19 mouse cellular contexts compared by ENCODE assay signal in genomic region chr1:167583195-167583594, GRCm38 (mm10). TPM values are rescaled to one million over a fixed set of nuclear protein-coding genes. Genes with fewer than 3 reads are reported as not detected.
DNase-seq lines count a peak whose midpoint lies in the region; ATAC-seq and TF ChIP-seq lines count a peak whose summit lies in the region.
"Had no signal": no experiment of that assay in that cellular context is flagged by ENCODE, and none has a peak within 500 bp of the region (broad histone marks: within the 10 kb centered on the region; RNA-seq: fewer than 3 reads in every experiment).

No protein-coding gene starts in this region.

- H3K4me1 ChIP-seq in hindbrain, embryonic 11.5 days (replicated peaks; ENCODE audit: control insufficient read depth, insufficient read depth, low read length), result no peaks in the 10 kb centered on the region
- no peaks in the 10 kb centered on the region for H3K4me1 ChIP-seq in hindbrain, postnatal 0 days (ENCODE audit: insufficient read depth, low read length)
- peaks cover 20% of the 10 kb centered on the region for H3K4me1 ChIP-seq in E14TG2a.4 (replicated peaks; ENCODE audit: low read depth, low read length)
- peaks cover 15% of the 10 kb centered on the region for H3K4me1 ChIP-seq in midbrain, embryonic 13.5 days (replicated peaks)
- H3K4me1 ChIP-seq: limb, embryonic 15.5 days had no signal

- H3K4me3 ChIP-seq in hindbrain, embryonic 11.5 days (ENCODE audit: low read depth, low read length), result no peak overlapping the region
- no peak overlapping the region for H3K4me3 ChIP-seq in hindbrain, postnatal 0 days (ENCODE audit: low read length)
- 0 out of 2 replicates have a peak overlapping the region, but pooled peaks have one; percentile 26 for H3K4me3 ChIP-seq in E14TG2a.4 (replicated peaks; ENCODE audit: low read length)
- no peak overlapping the region for H3K4me3 ChIP-seq in midbrain, embryonic 13.5 days (replicated peaks)
- H3K4me3 ChIP-seq: heart, adult 2 months; heart, embryonic 15.5 days; hindbrain, embryonic 10.5 days; limb, embryonic 15.5 days had no signal

- no peak overlapping the region for H3K9ac ChIP-seq in hindbrain, embryonic 11.5 days (ENCODE audit: low read depth, low read length)
- H3K9ac ChIP-seq in hindbrain, postnatal 0 days (replicated peaks; ENCODE audit: low read length), result no peak overlapping the region
- no peak overlapping the region for H3K9ac ChIP-seq in midbrain, embryonic 13.5 days (replicated peaks)
- H3K9ac ChIP-seq: heart, embryonic 15.5 days; limb, embryonic 15.5 days had no signal

- no peak for DNase-seq in hindbrain, embryonic 11.5 days (ENCODE audit: low spot score)
- DNase-seq in hindbrain, postnatal 0 days (ENCODE audit: low spot score), result no peak
- DNase-seq in ES-CJ7 (ENCODE audit: low read depth, low spot score), result peak; percentile 74
- no peak for DNase-seq in adrenal gland, adult 8-10 months
- DNase-seq in thymus, postnatal 10 days (ENCODE audit: low spot score in 2 of 2), result no peak
- DNase-seq: adrenal gland, postnatal 10 days; cerebellum, adult 18-20 months; heart, adult 2 months; kidney, adult 9 months; kidney, postnatal 4 days; lung, postnatal 10 days; thymus, adult 18-20 months had no signal

- no peaks in the 10 kb centered on the region for H3K9me3 ChIP-seq in hindbrain, embryonic 11.5 days (ENCODE audit: control insufficient read depth, low read length)
- no peaks in the 10 kb centered on the region for H3K9me3 ChIP-seq in hindbrain, postnatal 0 days (ENCODE audit: low read length)
- H3K9me3 ChIP-seq in E14TG2a.4 (ENCODE audit: low read length), result no peaks in the 10 kb centered on the region
- no peaks in the 10 kb centered on the region for H3K9me3 ChIP-seq in midbrain, embryonic 13.5 days
- H3K9me3 ChIP-seq: heart, embryonic 15.5 days; hindbrain, embryonic 10.5 days; limb, embryonic 15.5 days had no signal

- peak; percentile 57; the same call in 1 of the 2 replicates for ATAC-seq in hindbrain, embryonic 11.5 days (ENCODE audit: low FRiP score)
- no peak for ATAC-seq in hindbrain, postnatal 0 days
- ATAC-seq in midbrain, embryonic 13.5 days, result peak; percentile 53; the same call in 1 of the 2 replicates
- ATAC-seq: inflammation-experienced regulatory T-cells, adult 6 months had no signal

- H3K27me3 ChIP-seq in hindbrain, embryonic 11.5 days (ENCODE audit: control insufficient read depth, insufficient read depth, low read length), result no peaks in the 10 kb centered on the region
- H3K27me3 ChIP-seq in hindbrain, postnatal 0 days (ENCODE audit: insufficient read depth, low read length), result no peaks in the 10 kb centered on the region
- H3K27me3 ChIP-seq in E14TG2a.4 (ENCODE audit: insufficient read depth, low read length), result peaks cover 42% of the 10 kb centered on the region
- H3K27me3 ChIP-seq in midbrain, embryonic 13.5 days, result peaks cover 47% of the 10 kb centered on the region
- H3K27me3 ChIP-seq: heart, embryonic 15.5 days; limb, embryonic 15.5 days had no signal

- 58% methylated on average over 6 of the region's 6 CpGs for WGBS in hindbrain, embryonic 11.5 days
- 62% methylated on average over 6 of the region's 6 CpGs for WGBS in hindbrain, postnatal 0 days
- 58% methylated on average over 6 of the region's 6 CpGs for WGBS in midbrain, embryonic 13.5 days

- H3K36me3 ChIP-seq in hindbrain, embryonic 11.5 days (ENCODE audit: control insufficient read depth, insufficient read depth, low read length), result no peaks in the 10 kb centered on the region
- no peaks in the 10 kb centered on the region for H3K36me3 ChIP-seq in hindbrain, postnatal 0 days (ENCODE audit: insufficient read depth, low read length)
- no peaks in the 10 kb centered on the region for H3K36me3 ChIP-seq in E14TG2a.4 (ENCODE audit: insufficient read depth, low read length)
- H3K36me3 ChIP-seq in midbrain, embryonic 13.5 days, result no peaks in the 10 kb centered on the region
- H3K36me3 ChIP-seq: heart, embryonic 15.5 days; hindbrain, embryonic 10.5 days; limb, embryonic 15.5 days had no signal

- no peak for TF ChIP-seq CTCF in hindbrain, postnatal 0 days (IDR thresholded peaks at IDR 0.05; ENCODE audit: low read depth)
- TF ChIP-seq CTCF in E14TG2a.4 (conservative IDR thresholded peaks at IDR 0.05; ENCODE audit: low read length), result no peak

- H3K4me2 ChIP-seq in hindbrain, embryonic 11.5 days (replicated peaks; ENCODE audit: low read depth, low read length), result no peak overlapping the region
- no peak overlapping the region for H3K4me2 ChIP-seq in hindbrain, postnatal 0 days (ENCODE audit: low read depth, low read length)
- H3K4me2 ChIP-seq in midbrain, embryonic 13.5 days (replicated peaks), result peak overlapping the region; percentile 43; the same call in 1 of the 2 replicates
- H3K4me2 ChIP-seq: heart, embryonic 15.5 days; limb, embryonic 15.5 days had no signal

- H3K27ac ChIP-seq in hindbrain, embryonic 11.5 days (ENCODE audit: low read depth, low read length), result no peak overlapping the region
- no peak overlapping the region for H3K27ac ChIP-seq in hindbrain, postnatal 0 days
- no peak overlapping the region for H3K27ac ChIP-seq in midbrain, embryonic 13.5 days
- H3K27ac ChIP-seq: heart, adult 2 months; heart, embryonic 15.5 days; hindbrain, embryonic 10.5 days; limb, embryonic 15.5 days had no signal

RNA-seq across cellular contexts. Expression of gene Rxrg, which starts 15.0 kb away (rescaled TPM):
- polyA plus RNA-seq in hindbrain, embryonic 11.5 days (2014; fragmentation: Nextera tagmentation; extraction: Ambion mirVana), result 5.9 and 7.1 TPM in 2 replicates
- total RNA-seq in hindbrain, postnatal 0 days (2014; rRNA removed), result 16.0 and 19.4 TPM in 2 replicates
- polyA plus RNA-seq in hindbrain, postnatal 0 days (2015; fragmentation: Nextera tagmentation; extraction: Ambion mirVana), result 22.3 and 23.5 TPM in 2 replicates
- polyA plus RNA-seq in midbrain, embryonic 13.5 days (2015; fragmentation: Nextera tagmentation; extraction: Ambion mirVana), result 4.1 and 4.8 TPM in 2 replicates
- total RNA-seq in adrenal gland, adult 8-10 months (2022), result 1 to 10 TPM; 1.2 to 3.3 (median 3.0) TPM
- total RNA-seq: neutrophil, adult 5-6 weeks had no signal
- polyA plus RNA-seq: inflammation-experienced regulatory T-cells, adult 6 months had no signal
